Mouse (Mus musculus) intestine, embryonic 14.5 days (tissue): ENCODE measurements around the gene Hyal1. TPM values are rescaled to one million over a fixed set of nuclear protein-coding genes. Genes with fewer than 3 reads are reported as not detected.

Experiments
- ATAC-seq: fragments of 200-750 bp; cut with Nextera tagmentation; replicated peaks from 2 replicates; pipeline ENCODE4 v1.8.0; 2017; ENCODE audit warnings: low read depth, moderate number of reproducible peaks, moderate TSS enrichment, moderate library complexity; ENCODE audit not compliant: low FRiP score, low TSS enrichment
- DNase-seq: peaks from one replicate; pipeline ENCODE4 v3.0.0-alpha.2; 2018; ENCODE audit warnings: low spot score
- H3K27ac ChIP-seq: fragments of 300-500 bp; sonication (generic); 2 replicates; pipeline ENCODE4 v1.5.1; 2014; ENCODE audit warnings: low read depth, mild to moderate bottlenecking, control low read depth
- H3K27me3 ChIP-seq: fragments of 300-500 bp; sonication (generic); replicated peaks from 2 replicates; pipeline ENCODE4 v1.6.1; 2014; ENCODE audit warnings: low read length, control low read depth; ENCODE audit not compliant: control insufficient read depth, insufficient read depth
- H3K36me3 ChIP-seq: fragments of 300-500 bp; sonication (generic); 2 replicates; pipeline ENCODE4 v1.6.1; 2014; ENCODE audit warnings: low read length, control low read depth; ENCODE audit not compliant: control insufficient read depth, insufficient read depth
- H3K4me1 ChIP-seq: fragments of 300-500 bp; sonication (generic); replicated peaks from 2 replicates; pipeline ENCODE4 v1.6.1; 2014; ENCODE audit warnings: low read length, control low read depth, mixed read lengths; ENCODE audit not compliant: control insufficient read depth, insufficient read depth
- H3K4me2 ChIP-seq: fragments of 300-500 bp; sonication (generic); 2 replicates; pipeline ENCODE4 v1.6.1; 2014; ENCODE audit warnings: low read length
- H3K4me3 ChIP-seq: fragments of 300-500 bp; sonication (generic); 2 replicates; pipeline ENCODE4 v1.5.1; 2014; ENCODE audit warnings: low read depth, low read length, control low read depth, mixed read lengths
- H3K9ac ChIP-seq: fragments of 300-500 bp; sonication (generic); 2 replicates; pipeline ENCODE4 v1.6.1; 2014; ENCODE audit warnings: mild to moderate bottlenecking, low read length
- H3K9me3 ChIP-seq: fragments of 300-500 bp; sonication (generic); 2 replicates; pipeline ENCODE4 v1.6.1; 2016; ENCODE audit warnings: low read length, control low read depth; ENCODE audit not compliant: control insufficient read depth
- WGBS: fragments of 180-500 bp; shearing (Covaris S2); extraction: QIAGEN DNeasy Blood & Tissue Kit; methylation state at CpG from one replicate; pipeline ENCODE4 v1.1.7; 2014; 5-methylcytosine and 5-hydroxymethylcytosine counted together
- polyA plus RNA-seq: library from polyadenylated mRNA; unstranded; fragments of >200 nt; fragmentation: Nextera tagmentation; extraction: Ambion mirVana; gene quantifications from 2 replicates; pipeline ENCODE4 v1.2.1, GENCODE M21; 2014

Gene Hyal1
- polyA plus RNA-seq, 1 experiment from 2014 or later, result 5.1 TPM

DNA sequence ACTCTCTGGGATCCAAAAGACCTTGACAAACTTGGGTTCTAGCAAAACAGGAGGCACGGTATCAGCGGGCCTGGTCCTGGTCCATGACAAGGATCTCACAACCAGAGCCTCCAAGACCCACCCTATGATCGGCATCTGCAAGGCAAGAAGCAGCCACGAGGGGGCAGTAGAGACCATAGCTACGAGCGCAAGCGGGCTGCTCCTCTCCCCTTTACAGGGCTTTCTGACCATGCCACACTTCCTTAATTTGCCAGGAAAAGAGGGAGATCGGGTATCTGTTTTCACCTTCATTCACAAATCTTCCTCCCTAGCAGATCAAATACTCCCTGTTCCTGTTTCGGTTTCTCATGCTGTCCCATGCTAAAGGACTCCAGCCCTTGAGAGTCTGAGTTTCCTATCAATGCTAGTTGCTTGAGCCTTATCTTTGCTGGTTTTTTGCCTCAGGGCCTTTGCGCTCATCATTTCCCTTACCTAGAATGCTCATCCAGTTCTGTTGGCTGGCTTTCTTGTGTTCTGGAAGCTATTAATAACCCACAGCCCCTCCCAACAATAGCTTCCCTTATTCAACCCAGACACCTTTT is 25.4 kb downstream of the Hyal1 start:
- Histone ChIP-seq H3K4me3 (no peak overlapping the region), H3K9me3 (no peaks in the 10 kb centered on the region), H3K27me3 (no peaks in the 10 kb centered on the region), H3K4me1 (peaks cover 22% of the 10 kb centered on the region), H3K9ac (no peak overlapping the region), H3K36me3 (no peaks in the 10 kb centered on the region), H3K4me2 (0 out of 2 replicates have a peak overlapping the region, but pooled peaks have one; percentile 1), H3K27ac (no peak overlapping the region)
- 10% methylated on average over 10 of the region's 10 CpGs for WGBS
- peak; percentile 100 for DNase-seq
- ATAC-seq, result peak; percentile 47; the same call in 1 of the 2 replicates

DNA sequence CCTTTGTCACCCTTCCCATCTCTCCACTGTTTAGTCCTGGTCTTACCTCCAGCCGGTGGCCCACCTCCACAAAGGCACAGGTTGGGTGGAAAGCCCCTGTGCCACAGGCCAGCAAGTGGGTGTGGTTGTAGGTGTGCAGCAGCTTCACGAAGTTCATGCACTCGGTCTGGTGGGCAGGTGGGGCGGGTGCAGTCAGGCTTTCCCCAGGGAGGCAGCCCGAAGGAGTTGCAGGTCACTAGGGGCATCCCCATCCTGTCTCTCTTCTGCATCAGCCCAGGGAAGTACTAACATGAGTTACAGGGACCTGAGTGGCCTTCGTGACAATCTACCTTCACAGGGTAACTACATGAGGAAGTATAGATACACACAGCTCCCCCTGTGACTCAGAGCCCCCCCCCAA is 26.5 kb downstream of the Hyal1 start:
- H3K4me1 ChIP-seq, result peaks cover 23% of the 10 kb centered on the region
- 69% methylated on average over 6 of the region's 6 CpGs for WGBS
- H3K27me3 ChIP-seq, result no peaks in the 10 kb centered on the region
- H3K4me3 ChIP-seq, result no peak overlapping the region
- H3K9me3 ChIP-seq, result no peaks in the 10 kb centered on the region
- no peak overlapping the region for H3K4me2 ChIP-seq
- no peak overlapping the region for H3K27ac ChIP-seq
- H3K9ac ChIP-seq, result no peak overlapping the region
- DNase-seq (no peak), ATAC-seq (no peak)
- no peaks in the 10 kb centered on the region for H3K36me3 ChIP-seq

DNA sequence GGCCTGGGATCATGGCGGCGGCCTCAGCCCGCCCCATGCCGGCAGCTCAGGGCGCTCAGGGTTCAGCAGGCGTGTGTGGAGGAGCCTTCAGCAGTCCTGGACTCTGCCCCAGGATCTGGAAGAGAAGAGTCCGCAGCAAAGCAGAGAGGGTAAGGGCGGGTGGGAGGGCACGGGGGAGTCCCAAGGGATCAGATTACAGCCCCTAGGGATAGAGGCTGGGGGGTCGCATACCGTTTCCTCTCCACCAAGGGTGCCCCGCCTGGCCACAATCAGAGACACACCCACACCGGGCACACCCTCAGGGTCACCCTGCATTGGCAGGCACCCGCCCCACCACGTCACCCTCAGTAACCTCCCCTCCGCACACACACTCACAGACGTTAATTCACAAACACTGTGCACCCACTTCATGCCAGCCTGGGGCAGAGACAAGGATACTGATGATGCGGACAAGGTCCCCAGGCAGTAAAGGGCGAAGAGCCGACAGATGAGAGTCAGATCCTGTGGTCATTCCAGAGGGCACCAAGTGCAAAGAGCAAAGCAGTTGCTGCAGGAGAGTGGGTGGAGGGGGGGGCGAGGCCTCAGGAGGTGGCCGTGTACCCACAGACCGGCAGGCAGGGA is 28.4 kb downstream of the Hyal1 start:
- ATAC-seq, result peak; percentile 34
- peak overlapping the region; percentile 45 for H3K4me2 ChIP-seq

DNA sequence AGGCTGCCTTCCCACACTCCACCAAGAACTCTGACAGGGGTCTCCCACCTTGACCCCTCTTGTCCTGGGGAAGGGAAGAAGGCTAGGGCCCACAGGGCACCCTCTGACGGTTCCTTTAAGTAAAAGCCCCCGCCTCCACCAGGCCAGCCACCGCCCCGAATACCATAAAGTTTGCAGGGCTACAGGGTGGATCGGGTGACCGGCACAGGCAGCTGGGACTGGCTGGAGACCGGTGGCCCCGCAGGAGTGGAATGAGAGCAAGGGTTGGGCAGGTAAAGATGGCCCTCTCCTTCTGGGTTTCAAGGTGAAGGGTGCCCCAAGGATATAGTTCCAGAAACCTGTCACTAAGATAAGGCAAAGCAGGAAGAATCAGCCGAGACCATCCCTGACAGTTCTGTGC is 29.9 kb downstream of the Hyal1 start:
- ATAC-seq, result peak; percentile 21; the same call in 1 of the 2 replicates
- peak overlapping the region; percentile 47; the same call in 1 of the 2 replicates for H3K27ac ChIP-seq
- no peaks in the 10 kb centered on the region for H3K9me3 ChIP-seq
- whole genome bisulfite sequencing, result 12% methylated on average over 9 of the region's 9 CpGs
- H3K27me3 ChIP-seq, result no peaks in the 10 kb centered on the region
- H3K36me3 ChIP-seq, result no peaks in the 10 kb centered on the region
- H3K4me2 ChIP-seq, result peak overlapping the region; percentile 32
- peaks cover 40% of the 10 kb centered on the region for H3K4me1 ChIP-seq
- peak overlapping the region; percentile 8; the same call in 1 of the 2 replicates for H3K4me3 ChIP-seq
- no peak overlapping the region for H3K9ac ChIP-seq
- DNase-seq, result no peak

More for the DNA sequence above, 28.4 kb downstream of the Hyal1 start:
- Histone ChIP-seq H3K9ac (0 out of 2 replicates have a peak overlapping the region, but pooled peaks have one; percentile 30), H3K9me3 (no peaks in the 10 kb centered on the region), H3K36me3 (no peaks in the 10 kb centered on the region), H3K27me3 (no peaks in the 10 kb centered on the region), H3K4me3 (peak overlapping the region; percentile 25), H3K27ac (peak overlapping the region; percentile 62), H3K4me1 (peaks cover 33% of the 10 kb centered on the region)
- 29% methylated on average over 21 of the region's 23 CpGs for WGBS
- DNase-seq, result no peak

DNA sequence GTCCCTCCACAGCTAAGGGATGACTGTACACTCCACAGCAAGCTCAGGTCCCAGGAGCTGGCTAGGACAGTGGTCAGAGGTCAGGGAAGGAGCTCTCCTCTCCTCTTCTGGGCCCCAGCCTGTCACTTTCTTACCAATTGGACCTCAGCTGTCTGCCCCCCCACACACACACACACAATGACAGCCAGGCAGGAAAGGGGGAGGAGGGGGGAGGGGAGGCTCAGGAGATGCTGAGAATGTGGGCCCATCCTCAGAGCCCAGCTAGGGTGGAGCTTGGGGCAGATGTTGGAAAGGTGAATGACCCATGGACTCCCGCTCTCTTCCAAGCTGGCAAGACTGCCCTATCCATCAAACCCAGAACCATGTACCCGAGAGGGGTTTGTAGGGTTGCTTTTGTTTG is 30.3 kb downstream of the Hyal1 start:
- H3K36me3 ChIP-seq, result no peaks in the 10 kb centered on the region
- ATAC-seq (no peak), DNase-seq (no peak)
- H3K9me3 ChIP-seq, result no peaks in the 10 kb centered on the region
- 58% methylated on average over 2 of the region's 2 CpGs for WGBS
- H3K4me3 ChIP-seq, result no peak overlapping the region; the same call in 1 of the 2 replicates
- H3K4me2 ChIP-seq, result peak overlapping the region; percentile 32
- H3K9ac ChIP-seq, result no peak overlapping the region
- H3K27me3 ChIP-seq, result no peaks in the 10 kb centered on the region
- H3K27ac ChIP-seq, result peak overlapping the region; percentile 47; the same call in 1 of the 2 replicates
- peaks cover 44% of the 10 kb centered on the region for H3K4me1 ChIP-seq

DNA sequence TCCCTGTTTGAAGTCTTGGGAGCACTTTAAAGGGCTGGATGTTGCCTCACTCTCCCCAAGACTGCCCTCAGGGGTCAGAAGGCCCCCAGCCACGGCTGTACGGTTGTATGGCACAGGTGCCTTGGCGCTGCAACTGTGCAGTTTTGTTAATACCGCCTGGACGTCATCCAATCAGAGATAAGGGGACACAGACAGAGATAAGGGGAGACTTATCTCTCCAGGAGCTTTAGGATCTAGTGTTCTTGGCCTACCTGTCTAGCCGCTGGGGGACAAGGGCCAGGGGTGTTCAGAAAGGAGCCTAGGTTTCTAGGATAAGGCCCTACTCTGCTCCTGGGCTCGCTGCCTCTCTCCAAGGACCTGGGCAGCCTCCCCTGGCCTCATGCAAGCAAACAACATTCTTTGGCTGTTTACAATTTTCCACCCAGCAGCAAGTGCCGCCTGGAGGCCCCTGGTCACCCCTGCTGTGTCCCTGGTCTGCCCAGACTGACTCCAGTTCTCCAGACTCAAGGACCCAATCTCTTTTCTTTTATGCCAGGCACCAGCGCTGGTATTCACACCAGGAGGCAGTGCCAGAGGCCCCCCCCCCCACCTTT is 31.0 kb downstream of the Hyal1 start:
- Histone ChIP-seq H3K27me3 (no peaks in the 10 kb centered on the region), H3K4me3 (no peak overlapping the region), H3K4me2 (0 out of 2 replicates have a peak overlapping the region, but pooled peaks have one; percentile 1), H3K9ac (no peak overlapping the region), H3K27ac (no peak overlapping the region; the same call in 1 of the 2 replicates), H3K36me3 (no peaks in the 10 kb centered on the region), H3K9me3 (no peaks in the 10 kb centered on the region), H3K4me1 (peaks cover 46% of the 10 kb centered on the region)
- DNase-seq (no peak), ATAC-seq (no peak)
- 43% methylated on average over 9 of the region's 9 CpGs for WGBS

DNA sequence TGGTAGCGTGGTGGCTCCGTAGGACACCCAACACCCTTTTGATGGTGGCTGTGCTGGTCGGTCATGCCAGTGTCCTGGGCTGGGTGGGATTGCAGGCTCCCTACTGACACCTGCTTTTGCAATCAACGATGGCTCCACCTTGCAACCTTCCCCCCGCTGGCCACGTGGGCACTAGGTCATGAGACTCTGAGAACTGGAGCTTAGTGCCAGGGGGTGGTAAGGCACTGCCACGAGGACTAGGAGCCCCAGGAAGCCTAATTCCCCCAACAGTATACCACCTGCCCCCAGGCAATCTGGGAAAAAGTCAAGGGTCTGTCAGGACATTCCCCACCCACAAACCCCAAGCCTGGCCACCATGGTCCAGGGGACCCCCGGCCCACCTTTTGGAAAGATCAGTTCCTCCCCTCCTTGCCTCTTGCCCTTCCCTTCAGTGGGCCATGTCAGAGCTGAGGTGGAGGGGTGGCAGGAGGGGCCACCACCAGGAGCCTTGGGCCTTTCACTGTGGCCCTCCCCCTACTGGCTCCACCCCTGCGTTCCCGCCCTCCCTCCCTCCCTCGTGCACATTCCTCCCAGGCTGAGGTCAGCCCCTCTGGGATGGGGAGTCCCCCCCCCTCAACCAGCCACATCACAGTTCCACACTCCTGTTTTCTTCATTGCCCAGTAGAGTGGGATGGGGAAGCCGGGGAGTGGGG is 32.2 kb downstream of the Hyal1 start, which contains the start of gene Sema3b:
Gene Sema3b (minus strand): TSS at position 489 of the 692 bp plus-strand sequence.
- H3K4me2 ChIP-seq, result peak within 1 kb of the TSS; percentile 27; the same call in 1 of the 2 replicates
- WGBS, result 35% methylated on average over 12 of the region's 12 CpGs
- no peak for ATAC-seq

DNA sequence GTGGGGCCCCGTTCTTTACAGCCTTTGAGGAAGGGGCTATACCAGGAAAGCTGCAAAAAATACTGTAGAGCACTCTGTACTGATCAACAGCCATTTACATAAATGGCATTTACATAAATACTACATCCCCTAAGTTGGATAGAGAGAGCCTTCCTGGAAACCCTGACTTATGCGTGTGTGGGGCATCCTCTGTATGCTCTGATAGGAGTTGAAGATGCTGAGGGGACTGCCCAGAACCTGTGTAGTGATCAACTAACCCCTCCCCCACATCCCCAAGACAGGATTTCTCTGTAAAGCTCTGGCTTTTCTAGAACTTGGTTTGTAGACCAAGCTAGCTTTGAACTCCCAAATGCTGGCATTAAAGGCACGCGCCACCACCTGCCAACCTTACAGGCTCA is 32.7 kb downstream of the Hyal1 start:
- H3K27me3 ChIP-seq, result no peaks in the 10 kb centered on the region
- ATAC-seq, result no peak
- H3K4me1 ChIP-seq, result peaks cover 43% of the 10 kb centered on the region
- no peak overlapping the region for H3K9ac ChIP-seq
- peak overlapping the region; percentile 27; the same call in 1 of the 2 replicates for H3K4me2 ChIP-seq
- WGBS, result 62% methylated on average over 4 of the region's 4 CpGs
- peaks cover 9% of the 10 kb centered on the region for H3K36me3 ChIP-seq
- no peak for DNase-seq
- H3K4me3 ChIP-seq, result no peak overlapping the region
- no peaks in the 10 kb centered on the region for H3K9me3 ChIP-seq
- no peak overlapping the region for H3K27ac ChIP-seq

More for the DNA sequence above, 32.2 kb downstream of the Hyal1 start, which contains the start of gene Sema3b:
- peaks cover 46% of the 10 kb centered on the region for H3K4me1 ChIP-seq
- H3K9ac ChIP-seq, result no peak within 1 kb of the TSS
- no peaks in the 10 kb centered on the region for H3K9me3 ChIP-seq
- no peak within 1 kb of the TSS; the same call in 1 of the 2 replicates for H3K27ac ChIP-seq
- no peaks in the 10 kb centered on the region for H3K27me3 ChIP-seq
- H3K4me3 ChIP-seq, result no peak within 1 kb of the TSS
- H3K36me3 ChIP-seq, result peaks cover 4% of the 10 kb centered on the region
- no peak for DNase-seq
